Mouse (Mus musculus): ENCODE measurements around the gene Heg1.
A peak's percentile ranks its signal among the peaks of the same experiment; 100 is the strongest.

Gene Heg1

DNA sequence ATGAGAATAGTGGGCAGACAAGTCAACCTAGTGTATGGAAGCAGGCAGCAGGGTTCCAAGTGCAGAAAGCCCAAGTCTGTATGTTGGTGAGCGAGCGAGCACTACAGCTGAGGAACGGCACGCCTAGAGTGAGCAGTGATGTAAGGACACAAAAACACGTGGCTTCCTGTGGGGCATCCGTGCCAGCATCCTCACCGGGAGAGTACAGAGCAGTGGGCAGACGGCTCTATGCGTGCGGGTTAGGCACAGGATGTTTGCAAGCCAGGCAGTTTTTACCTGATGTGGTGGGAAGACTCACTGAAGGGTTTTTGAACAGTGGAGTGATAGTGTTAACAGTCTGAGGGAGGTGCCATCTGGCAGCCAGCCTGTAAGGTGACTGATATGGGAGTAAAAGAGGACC is 23.9 kb downstream of the Heg1 start:
- DNase-seq (ENCODE audit: low spot score): no peak

DNA sequence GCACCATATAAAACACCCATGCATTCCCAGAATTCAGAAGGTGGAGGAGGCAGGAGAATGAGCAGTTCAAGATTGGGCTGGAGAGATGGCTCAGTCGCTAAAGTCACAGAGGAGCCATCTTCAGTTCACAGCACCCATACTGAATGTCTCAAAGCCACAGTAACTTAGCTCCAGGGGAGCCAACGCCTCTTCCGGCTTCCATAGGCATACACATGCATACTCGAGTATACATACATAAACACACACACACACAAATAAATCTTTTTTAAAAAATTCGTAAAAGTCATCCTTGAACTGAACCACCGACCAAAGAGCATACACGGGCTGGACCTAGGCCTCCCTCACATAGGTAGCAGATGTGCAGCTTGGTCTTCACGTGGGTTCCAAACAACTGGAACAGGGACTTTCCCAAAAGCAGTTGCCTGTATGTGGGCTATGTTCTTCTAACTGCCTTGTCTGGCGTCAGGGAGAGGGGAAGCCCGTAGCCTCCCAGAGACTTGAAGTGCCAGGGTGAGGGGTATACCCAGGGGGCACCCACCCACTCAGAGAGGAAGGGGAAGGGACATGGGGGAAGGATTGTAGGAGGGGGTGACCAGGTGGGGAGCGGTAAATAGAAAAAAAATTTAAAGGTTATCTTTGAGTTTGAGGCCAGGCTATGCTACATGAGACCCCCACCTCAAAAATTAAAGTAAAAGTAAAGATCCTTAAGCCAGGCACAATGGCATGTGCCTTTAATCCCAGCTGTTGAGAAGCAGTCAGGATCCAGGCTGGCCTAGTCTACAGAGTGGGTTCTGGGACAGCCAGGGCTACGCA is 24.6 kb downstream of the Heg1 start:
- no peak for DNase-seq (ENCODE audit: low spot score)

DNA sequence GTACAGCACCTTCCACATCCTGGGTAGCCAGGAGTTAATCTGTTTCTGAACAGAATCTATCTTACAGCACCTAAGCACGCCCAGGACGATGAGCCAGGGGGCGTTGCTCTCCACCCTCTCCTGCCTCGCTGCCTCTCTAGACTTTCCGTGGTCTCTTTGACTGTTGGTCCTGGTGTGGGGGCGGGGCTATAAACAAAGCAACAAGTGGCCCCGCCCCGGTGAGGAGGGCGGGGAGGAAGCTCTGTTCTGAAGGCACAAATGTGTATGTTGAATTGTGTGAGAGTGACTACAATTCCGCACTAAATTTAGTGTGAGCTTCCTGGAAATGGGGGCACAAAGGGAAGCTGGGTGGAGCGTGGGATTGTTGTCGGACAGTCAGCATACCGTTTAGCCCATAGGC is 30.1 kb downstream of the Heg1 start:
- DNase-seq (ENCODE audit: low spot score): peak; percentile 62

DNA sequence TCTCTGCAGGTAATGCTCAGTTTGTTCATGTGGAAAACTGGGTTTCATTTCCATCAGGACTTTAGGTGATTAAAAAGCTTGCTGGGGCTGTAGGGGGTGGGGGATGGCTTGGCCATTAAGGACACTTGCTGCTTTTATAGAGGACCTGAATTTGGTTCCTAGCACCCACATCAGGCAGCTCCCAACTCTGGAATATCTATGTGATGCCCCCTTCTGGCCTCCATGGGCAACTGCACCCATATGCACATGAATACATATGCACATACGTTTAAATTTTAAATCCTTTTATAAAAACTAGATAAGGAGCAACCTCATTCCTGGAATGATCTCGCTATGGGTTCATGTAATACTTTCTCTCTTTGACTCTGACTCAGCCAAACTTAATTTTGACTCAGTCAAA is 39.1 kb downstream of the Heg1 start:
- DNase-seq (ENCODE audit: low spot score): no peak

DNA sequence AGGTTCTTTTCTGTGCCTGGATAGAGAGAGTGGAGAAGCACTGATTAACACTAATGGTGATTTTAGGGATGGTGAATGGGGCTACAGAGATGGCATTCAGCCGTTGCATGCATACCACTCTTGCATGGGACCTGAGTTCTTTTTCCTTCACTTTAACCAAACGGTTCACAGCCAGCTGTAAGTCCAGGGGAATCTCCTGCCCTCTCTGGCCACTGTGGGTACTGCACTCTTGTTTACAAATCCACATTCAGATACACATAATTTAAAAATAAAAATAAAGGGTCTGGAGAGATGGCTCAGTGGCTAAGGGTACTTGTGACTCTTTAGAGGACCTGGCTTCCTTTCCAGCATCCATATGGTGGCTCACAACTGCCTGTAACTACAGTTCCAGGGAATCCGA is 39.8 kb downstream of the Heg1 start:
- no peak for DNase-seq (ENCODE audit: low spot score)

DNA sequence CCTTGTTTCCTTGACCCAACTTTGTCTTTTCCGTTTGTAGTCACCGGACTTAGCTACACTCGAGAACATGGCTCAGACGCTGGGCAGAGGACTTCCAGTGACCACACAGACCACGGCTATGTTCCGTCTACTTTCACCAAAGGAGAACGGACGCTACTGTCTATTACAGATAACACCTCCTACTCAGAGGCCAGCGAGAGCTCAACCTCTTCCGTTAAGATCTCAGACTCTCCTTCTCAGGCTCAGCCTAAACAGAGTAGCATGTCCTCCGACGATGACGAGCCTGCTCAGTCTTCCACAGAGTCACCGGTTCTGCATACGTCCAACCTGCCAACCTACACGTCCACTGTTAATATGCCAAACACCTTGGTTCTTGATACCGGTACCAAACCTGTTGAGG is 42.1 kb downstream of the Heg1 start:
- no peak for DNase-seq (ENCODE audit: low spot score)

DNA sequence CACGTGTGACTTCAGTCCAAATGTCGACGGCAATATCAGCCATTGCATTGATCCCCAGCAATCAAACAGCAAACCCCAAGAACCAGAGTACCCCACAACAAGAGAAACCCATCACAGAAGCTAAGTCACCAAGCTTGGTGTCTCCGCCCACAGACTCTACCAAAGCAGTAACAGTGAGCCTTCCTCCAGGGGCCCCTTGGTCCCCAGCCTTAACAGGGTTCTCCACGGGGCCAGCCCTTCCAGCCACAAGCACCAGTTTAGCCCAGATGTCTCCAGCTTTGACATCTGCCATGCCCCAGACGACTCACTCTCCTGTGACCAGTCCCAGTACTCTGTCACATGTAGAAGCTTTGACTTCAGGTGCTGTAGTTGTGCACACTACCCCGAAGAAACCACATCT is 42.7 kb downstream of the Heg1 start:
- no peak for DNase-seq (ENCODE audit: low spot score)

DNA sequence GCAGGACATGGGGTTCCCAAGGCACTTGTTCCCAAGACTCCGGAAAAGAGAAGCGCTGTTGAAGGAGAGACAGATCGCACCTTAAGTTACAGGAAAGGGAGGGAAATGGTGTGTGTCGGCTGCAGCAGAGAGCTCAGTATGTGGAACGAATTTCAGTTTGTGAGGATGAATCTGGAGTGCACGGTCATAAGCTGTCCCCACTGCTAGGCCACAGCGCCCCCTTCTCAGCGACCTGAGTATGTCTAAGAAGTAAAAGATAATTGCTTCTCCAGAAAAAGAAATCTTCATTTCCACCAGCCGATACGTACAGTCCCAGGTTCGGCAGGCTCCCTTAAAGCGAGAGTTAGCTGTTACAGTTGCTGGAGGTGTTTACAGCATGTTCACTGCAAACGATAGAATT is 44.3 kb downstream of the Heg1 start:
- no peak for DNase-seq (ENCODE audit: low spot score)

DNA sequence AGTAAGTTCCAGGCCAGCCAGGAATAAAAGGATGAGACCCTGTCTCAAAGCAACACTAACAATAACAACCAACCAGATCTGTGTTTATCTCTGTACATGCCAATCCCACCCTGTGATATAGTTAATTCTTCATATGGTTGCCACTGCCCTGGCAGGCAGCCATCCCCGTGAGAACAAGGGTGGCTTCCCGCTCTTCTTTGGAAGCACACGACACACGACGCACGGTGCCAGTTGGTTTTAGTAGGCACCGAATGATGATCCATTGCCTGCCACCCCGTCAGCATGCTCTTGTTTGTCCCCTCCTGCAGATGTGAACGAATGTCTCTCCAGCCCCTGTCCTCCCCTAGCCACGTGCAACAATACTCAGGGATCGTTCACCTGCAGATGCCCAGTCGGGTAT is 47.1 kb downstream of the Heg1 start:
- no peak for DNase-seq (ENCODE audit: low spot score)

DNA sequence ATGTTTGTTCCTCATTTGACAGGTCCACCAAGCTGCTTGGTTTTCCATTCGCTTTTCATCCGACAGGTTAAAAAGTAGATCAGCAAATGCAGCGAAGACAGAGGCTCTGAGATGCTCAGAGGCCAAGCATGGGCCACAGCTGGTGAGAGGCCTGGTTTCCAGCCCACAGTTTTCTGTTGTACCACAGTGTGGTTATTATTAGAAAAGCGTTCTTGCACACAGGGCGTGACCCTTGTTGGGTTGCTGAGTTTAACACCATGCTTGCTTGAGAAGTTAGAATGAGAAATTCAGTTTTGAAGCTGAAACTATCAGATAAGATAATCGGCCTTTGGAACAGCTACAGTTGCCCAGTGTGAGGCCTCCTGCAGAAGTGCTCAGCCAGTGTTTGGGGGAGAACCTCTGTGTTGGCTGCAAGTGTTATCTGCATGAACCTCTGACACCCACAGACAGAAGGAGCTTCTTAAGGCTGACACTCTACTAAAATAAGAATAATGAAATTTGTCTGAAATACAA is 48.1 kb downstream of the Heg1 start:
- DNase-seq (ENCODE audit: low spot score): no peak

DNA sequence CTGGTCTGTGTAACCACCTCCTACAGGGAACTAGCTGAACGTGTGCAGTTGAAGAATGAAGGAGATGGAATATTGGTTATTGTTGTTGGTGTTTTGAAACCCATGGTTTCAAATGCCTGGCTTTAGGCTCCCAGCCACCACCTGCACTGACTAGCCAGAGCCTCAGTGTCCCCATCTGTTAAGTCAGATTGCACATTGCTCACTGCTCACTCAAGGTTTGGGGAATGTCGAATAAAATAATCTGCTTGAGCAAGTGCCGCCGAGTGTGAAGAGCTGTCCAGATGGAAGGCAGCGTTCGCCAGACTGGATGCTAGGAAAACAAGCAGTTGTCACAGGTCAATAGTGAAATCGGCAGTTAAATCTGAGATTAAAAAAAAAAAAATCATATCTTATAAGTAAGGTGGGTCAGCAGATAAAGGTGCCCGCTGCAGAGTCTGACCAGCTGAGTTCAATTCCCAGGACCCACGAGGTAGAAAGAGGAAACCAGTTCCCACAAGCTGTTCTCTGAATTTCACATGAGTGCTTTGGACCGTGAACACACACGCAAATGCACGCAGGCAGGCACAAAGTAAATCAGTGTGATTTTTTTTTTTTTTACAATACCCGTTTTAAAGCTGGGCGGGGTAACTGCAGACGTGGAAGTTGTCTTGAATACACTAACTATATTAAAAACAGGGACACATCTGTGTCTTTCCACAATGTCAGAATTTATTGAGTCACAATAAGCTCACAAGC is 48.8 kb downstream of the Heg1 start:
- DNase-seq (ENCODE audit: low spot score): no peak

DNA sequence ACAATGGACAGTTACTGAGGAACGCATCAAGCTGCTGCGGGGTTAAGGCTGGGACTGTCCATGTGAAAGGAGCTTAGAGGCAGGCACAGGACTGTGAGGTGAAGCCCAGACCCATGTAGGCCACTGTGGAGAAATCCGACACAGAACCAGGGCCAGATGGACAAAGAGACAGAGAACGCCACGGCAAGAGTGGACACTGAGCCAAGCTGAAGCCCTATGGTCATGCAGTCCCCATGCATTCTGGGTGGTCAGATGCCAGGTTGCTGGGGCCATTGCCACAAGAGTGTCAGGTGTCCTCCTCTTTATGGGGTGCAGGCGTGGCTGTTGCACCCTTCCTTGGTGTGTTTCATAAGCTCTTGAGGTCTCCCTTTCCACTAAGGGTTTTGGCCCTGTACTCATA is 49.7 kb downstream of the Heg1 start:
- DNase-seq (ENCODE audit: low spot score): no peak

DNA sequence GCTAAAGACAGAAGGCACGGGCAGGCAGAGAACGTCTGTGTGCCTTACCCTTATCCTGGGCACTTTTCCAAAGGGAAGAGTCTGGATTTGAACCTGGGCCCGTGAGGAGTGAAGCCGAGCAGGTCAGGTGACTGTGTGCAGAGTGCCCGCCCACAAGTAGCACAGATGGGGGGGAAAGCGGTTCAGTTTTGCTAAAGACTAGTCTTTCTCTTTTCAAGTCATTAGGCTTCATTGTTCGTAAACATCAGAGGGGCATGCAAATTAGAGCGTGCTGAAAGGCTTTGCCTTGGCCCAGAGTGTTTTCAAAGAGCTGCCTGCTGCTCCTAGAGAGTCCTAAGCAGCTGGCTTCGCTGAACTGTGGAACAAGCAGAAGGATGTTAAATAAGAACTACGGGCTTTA is 50.4 kb downstream of the Heg1 start:
- DNase-seq (ENCODE audit: low spot score): no peak

DNA sequence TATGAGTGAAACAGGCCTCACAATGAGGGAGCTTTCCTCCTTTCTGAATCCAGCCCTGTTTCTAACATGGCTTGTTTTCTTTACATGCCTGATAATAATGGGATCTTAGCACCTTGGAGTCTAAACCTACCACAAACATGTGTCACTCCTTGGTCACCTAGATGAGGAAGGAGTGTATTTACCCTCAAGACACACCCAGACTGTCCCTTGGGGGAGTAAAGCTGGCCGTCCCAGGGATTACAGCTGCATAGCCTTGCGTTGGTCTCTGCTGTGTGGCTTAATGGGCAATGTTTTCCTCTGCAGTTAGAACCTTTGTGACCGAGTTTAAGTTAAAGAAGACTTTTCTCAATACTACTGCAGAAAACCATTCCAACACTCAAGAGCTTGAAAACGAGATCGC is 51.1 kb downstream of the Heg1 start:
- DNase-seq (ENCODE audit: low spot score): no peak

DNA sequence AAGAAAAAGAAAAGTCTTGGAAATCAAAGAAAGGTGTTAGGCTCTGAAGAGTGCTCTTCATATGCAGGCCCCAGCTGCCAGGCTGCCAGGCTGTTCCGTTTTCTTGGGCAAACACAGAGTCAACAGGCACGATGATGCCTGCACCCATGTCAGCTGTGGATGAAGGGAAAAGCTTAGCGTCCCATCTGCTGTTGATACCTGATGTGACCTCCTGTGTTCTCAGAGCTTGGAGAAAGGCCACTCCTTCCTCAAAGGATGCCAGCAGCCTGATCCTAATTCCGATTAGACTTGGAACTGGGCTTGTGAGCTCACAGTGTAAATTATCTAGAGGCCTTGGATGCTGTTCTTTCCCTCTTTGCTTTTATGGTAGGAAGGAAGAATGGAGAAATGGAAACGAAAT is 51.6 kb downstream of the Heg1 start:
- no peak for DNase-seq (ENCODE audit: low spot score)

DNA sequence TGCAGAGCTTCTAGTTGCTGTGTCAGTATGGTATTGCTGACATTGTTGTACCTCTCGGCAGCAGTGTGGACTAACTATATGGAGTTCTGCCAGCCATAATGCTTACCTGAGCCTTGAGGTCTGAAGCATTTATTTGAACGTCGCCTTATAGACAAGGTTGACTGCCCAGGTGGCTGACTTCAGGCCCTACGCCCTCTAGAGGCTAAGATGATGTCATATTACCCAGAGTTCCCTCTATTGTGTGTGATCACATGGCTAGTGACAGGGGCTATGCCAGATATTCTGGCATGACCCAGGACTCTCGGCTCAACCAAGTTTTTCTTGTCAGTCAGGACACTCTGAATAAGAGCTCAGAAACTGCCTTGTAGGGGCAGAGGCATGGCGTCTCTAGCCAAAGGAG is 52.6 kb downstream of the Heg1 start:
- no peak for DNase-seq (ENCODE audit: low spot score)

DNA sequence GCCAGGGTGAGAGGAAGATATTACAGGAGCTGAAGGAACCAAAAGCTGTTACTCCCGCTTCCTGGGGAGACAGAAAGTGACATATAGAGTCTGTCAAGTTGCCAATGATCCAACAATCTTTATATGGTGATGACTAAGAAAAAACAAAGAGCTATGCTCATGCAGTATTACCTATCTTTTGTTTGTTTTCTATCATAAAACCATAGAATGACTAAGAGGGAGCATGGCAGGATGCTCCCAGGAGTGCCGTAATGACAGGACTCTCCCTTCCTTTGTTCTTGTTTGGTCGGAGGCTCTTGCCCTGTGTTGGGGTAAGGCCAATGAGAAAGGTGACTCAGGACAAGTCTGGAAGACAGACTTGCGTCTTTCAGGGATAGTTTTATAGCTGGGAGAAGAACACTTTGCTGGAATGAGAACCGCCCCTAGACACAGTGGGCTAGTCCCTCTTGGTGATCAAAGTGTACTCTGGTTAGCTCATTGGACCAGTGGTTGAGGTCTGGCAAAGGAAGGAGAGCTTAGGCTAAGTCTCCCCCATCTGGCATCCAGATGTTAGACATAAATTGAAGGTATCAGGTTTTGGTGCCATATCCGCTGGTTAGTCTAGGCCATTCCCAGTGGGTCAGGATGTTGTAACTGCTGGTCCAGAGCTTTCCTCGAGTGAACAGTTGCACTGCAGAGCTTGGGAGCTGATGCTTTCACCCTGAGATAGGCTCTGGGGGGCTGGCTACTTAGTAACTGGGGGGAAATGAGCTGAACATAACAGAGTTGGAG is 55.0 kb downstream of the Heg1 start:
- DNase-seq (ENCODE audit: low spot score): no peak

DNA sequence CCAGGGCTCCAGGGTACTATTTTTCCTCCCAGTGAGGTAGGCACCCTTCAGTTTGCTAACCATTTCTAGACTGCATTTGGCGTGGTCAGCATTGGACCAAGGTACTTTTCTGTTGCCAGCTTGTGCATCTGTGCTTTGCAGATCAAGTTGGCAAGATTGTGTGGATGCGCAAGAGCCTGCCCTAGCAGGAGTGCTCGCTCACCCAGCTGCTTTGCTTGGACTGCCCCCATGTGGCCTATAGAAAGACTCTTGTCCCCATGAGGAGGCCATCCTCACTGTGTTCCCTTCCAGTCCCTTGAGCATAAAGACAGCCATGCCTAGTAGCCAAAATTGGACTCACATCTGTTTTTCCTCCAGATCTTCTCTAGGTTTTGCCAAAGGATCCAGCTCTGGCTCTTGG is 55.6 kb downstream of the Heg1 start:
- DNase-seq (ENCODE audit: low spot score): peak; percentile 60

DNA sequence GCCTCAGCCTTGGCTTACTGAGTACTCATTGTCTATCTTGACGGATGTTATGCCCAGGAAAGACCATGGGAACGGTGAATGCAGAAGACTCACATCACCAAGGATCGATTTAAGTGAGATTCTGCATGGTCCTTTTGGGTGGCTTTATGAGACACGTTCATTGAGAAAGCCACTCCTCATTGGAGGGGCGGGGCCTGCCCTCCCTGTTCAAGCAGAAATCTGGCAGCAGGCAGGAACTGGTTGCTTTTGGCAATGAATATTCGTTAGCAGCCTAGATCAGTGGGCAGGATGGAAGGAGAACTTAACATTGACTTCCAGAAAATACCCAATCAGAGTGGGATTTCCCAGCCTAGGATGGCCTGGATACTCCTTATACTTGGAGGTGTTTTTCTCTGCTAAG is 56.2 kb downstream of the Heg1 start:
- DNase-seq (ENCODE audit: low spot score): no peak

DNA sequence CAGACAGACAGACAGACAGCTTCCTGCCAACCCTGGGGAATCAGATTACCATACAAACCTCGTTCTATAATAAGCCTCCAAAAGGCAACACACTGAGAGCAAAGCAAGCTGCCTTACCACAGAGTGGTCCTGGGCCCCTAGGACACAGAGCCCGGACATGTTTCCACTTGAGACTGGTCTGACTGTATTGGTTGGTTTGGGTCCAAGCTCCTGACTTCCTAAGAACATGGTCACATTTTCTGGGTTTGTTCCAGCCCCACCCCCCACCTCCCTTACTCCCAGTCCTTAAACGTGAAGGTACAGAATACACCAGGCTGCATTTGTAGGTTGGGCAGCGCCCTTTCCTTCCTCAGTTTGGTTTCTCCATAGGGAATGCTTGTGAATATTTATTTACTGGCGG is 57.6 kb downstream of the Heg1 start:
- no peak for DNase-seq (ENCODE audit: low spot score)

DNA sequence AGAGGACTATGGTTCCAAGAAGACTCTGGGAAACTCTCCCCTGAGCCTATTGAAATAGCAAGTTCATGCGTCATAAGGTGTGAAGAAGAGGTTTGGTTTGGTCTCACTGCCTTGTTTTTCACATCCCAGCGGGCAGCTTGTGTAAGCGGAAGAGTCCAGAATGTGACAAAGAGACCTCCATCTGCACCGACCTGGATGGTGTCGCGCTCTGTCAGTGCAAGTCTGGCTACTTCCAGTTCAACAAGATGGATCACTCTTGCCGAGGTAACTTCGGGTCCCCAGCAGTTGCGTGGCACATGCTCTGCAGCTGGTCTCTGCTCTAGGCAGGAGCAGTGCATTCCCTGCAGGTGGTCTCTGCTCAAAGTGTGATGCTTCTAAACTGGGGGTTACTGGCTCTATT is 58.1 kb downstream of the Heg1 start:
- DNase-seq (ENCODE audit: low spot score): no peak

DNA sequence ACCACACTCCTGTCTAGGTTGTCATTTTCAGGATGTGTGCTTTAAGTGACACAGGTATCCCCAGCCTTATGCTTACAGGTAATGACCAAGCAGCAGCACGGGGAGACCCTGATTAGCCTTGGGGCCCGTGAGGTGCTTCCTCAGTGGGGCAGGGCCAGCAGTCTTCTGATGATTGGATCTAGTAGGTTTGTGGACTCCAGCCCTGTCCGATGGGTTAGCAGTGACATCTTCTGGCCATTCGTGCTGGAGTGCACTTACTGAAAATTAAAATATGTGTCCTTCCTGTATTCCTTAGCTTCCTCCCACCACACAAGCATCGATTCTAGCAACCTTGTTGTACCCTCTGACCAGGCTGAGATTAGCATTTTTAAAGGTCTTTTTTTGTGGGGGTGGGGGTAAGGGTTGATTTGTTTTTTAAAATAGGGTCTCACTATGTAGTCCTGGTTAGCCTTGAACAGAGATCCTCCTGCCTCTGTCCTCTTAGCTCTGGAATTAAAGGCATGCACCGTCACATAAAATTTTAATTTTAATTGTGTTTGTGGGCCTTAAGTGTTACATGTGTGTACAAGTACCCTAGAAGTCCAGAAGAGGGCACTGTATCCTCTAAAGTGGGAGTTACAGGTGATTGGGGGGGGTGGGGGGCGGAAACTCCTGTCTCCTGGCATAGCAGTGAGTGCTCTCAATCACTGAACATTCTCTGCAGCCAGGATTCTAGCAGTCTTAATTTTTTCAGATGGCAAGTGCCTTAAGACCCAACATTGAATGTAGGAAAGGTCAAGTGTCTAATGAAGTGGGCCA is 60.7 kb downstream of the Heg1 start:
- no peak for DNase-seq (ENCODE audit: low spot score)
